Mouse (Mus musculus) hindbrain, embryonic 15.5 days (tissue): ENCODE measurements at regions not wholly inside any gene's neighbourhood (a gene's known extent, or its start where the extent isn't known, plus 50 kb on each side); places are given as distances from the start of the nearest gene placed in this dataset.

Experiments used
- ATAC-seq: fragments of 200-750 bp; cut with Nextera tagmentation; 2 replicates; pipeline ENCODE4 v1.8.0; 2017; ENCODE audit warnings: low read depth, moderate number of reproducible peaks, moderate TSS enrichment; ENCODE audit not compliant: low FRiP score
- H3K27ac ChIP-seq: fragments of 300-500 bp; sonication (generic); replicated peaks from 2 replicates; pipeline ENCODE4 v1.5.1; 2015; ENCODE audit warnings: mild to moderate bottlenecking, inconsistent platforms
- H3K27me3 ChIP-seq: fragments of 300-500 bp; sonication (generic); 2 replicates; pipeline ENCODE4 v1.6.1; 2015; ENCODE audit warnings: control low read depth, inconsistent platforms
- H3K36me3 ChIP-seq: fragments of 300-500 bp; sonication (generic); 2 replicates; pipeline ENCODE4 v1.6.1; 2015; ENCODE audit warnings: control low read depth, inconsistent platforms
- H3K4me1 ChIP-seq: fragments of 300-500 bp; sonication (generic); replicated peaks from 2 replicates; pipeline ENCODE4 v1.6.1; 2015; ENCODE audit warnings: control low read depth, inconsistent platforms
- H3K4me2 ChIP-seq: fragments of 300-500 bp; sonication (generic); 2 replicates; pipeline ENCODE4 v1.6.1; 2015; ENCODE audit warnings: moderate library complexity, mild to moderate bottlenecking, inconsistent platforms
- H3K4me3 ChIP-seq: fragments of 300-500 bp; sonication (generic); 2 replicates; pipeline ENCODE4 v1.5.1; 2015; ENCODE audit warnings: mild to moderate bottlenecking, inconsistent platforms
- H3K9ac ChIP-seq: fragments of 300-500 bp; sonication (generic); 2 replicates; pipeline ENCODE4 v1.6.1; 2015; ENCODE audit warnings: inconsistent platforms
- H3K9me3 ChIP-seq: fragments of 300-500 bp; sonication (generic); 2 replicates; pipeline ENCODE4 v1.6.1; 2016; ENCODE audit warnings: control low read depth, inconsistent platforms
- WGBS: fragments of 180-500 bp; shearing (Covaris S2); methylation state at CpG from one replicate; pipeline ENCODE4 v1.1.7; 2015; 5-methylcytosine and 5-hydroxymethylcytosine counted together

- ATAC-seq: peak; percentile 72
- Histone ChIP-seq H3K4me1 (peaks cover 15% of the 10 kb centered on the region), H3K9me3 (no peaks in the 10 kb centered on the region), H3K9ac (no peak overlapping the region), H3K4me3 (peak overlapping the region; percentile 28), H3K36me3 (no peaks in the 10 kb centered on the region), H3K4me2 (peak overlapping the region; percentile 62), H3K27ac (no peak overlapping the region), H3K27me3 (no peaks in the 10 kb centered on the region)
- WGBS: 6% methylated on average over 10 of the region's 10 CpGs
These were observed 59.9 kb upstream of the Zfp644 start for GRCm38 (mm10) chr5:106756937-106757371.

DNA sequence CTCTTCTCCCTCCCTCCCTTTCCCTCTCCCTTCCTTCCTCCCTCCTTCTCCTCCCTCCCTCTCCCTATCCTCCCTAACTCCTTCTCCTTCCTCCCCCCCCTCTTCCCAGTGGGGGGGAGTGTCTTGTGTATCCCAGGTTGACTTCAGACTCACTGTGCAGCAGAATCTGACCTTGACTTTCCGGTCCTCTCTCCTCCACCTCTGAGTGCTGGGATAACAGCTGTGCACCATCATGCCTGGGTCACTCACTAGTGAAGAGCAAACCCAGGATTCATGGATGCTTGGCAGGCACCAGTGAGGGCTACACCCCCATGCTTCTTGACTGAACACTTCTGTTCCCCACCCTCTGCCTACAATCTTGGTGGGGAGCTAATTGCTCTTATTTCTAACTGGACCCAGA is 56.2 kb upstream of the Zfp644 start:
- Histone ChIP-seq H3K4me3 (no peak overlapping the region), H3K27ac (no peak overlapping the region), H3K36me3 (no peaks in the 10 kb centered on the region), H3K4me1 (peaks cover 15% of the 10 kb centered on the region), H3K9ac (no peak overlapping the region), H3K27me3 (no peaks in the 10 kb centered on the region), H3K9me3 (no peaks in the 10 kb centered on the region), H3K4me2 (no peak overlapping the region)
- 95% methylated on average over 1 of the region's 1 CpGs for WGBS
- ATAC-seq: no peak

DNA sequence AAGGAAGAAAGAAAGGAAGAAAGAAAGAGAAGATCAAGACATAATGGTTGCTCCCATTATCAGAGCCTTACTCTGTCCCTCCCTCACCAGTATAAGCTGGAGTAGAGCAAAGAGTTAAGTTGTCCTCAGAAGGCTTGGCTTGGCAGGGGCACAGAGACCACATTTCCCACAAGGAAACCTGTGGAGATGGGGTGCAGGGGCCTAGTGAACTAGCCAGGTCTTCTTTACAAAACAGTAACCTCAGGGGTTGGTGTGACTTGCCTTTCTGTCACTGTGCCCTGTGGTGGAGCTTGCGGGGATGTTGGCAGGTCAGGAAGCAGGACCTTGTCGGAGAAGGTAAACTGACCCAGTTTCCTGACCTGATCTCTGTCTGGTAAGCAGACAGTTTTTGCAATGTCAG is 53.1 kb upstream of the Zfp644 start:
- no peaks in the 10 kb centered on the region for H3K9me3 ChIP-seq
- no peak overlapping the region for H3K9ac ChIP-seq
- no peaks in the 10 kb centered on the region for H3K4me1 ChIP-seq
- H3K36me3 ChIP-seq: no peaks in the 10 kb centered on the region
- H3K27ac ChIP-seq: no peak overlapping the region
- H3K27me3 ChIP-seq: no peaks in the 10 kb centered on the region
- WGBS: 91% methylated on average over 2 of the region's 2 CpGs
- no peak overlapping the region for H3K4me3 ChIP-seq
- no peak for ATAC-seq
- H3K4me2 ChIP-seq: no peak overlapping the region

DNA sequence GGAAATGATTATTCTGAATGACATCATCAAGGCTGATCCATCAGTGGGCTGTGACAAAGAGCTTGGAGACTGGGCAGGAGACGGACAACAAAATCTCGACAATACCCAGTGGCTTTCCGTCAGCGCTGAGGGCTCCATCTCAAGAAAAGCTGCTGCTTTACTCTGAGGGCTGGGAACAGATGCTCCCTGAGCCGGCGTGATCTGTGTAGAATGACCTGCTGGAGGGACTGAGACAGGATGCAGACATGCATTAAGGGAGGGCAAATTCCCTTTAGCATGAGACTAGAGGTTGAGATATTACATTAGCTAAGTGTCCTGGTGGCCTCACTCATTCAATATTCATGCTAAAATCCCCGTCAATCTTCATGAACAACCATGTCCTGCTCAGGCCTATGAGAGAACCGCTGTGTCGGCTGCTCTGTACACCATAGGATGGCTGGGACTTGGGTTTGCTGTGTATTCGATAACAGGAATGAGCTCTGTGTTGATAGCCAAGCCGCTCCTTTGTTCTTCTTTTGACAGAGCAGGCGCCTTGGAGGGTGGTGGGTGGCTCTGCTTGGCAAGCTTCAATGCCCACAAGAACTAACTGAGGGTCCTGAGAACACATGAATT is 51.5 kb upstream of the Zfp644 start:
- H3K4me2 ChIP-seq: no peak overlapping the region
- no peak overlapping the region for H3K9ac ChIP-seq
- H3K27me3 ChIP-seq: no peaks in the 10 kb centered on the region
- no peak overlapping the region for H3K27ac ChIP-seq
- WGBS: 53% methylated on average over 12 of the region's 12 CpGs
- H3K4me3 ChIP-seq: no peak overlapping the region
- H3K9me3 ChIP-seq: no peaks in the 10 kb centered on the region
- no peaks in the 10 kb centered on the region for H3K4me1 ChIP-seq
- peak; percentile 56; the same call in 1 of the 2 replicates for ATAC-seq
- no peaks in the 10 kb centered on the region for H3K36me3 ChIP-seq
